Mouse (Mus musculus): ENCODE measurements around the gene Gm16430.
"Not testable (repeated sequence)": the region's sequence is repeated elsewhere in the genome, so short reads cannot be mapped to it uniquely, and the experiment has no call there.

Gm16430 gene

GRCm38 (mm10) chrX:54621911-54622310, at the start of gene Gm16430:
TSS of gene Gm16430 (plus strand) at chrX:54622211.
- DNase-seq (ENCODE audit: low read depth, low spot score), result not testable (repeated sequence)

All from skeletal muscle tissue, adult 2 months (tissue).